Mouse (Mus musculus) megakaryocyte, embryonic 14.5 days (primary cell): ENCODE measurements around the gene Col25a1.

Experiments used
- FLI1 ChIP-seq: IDR thresholded peaks from 2 replicates; pipeline ENCODE4 v1.6.1; 2012; ENCODE audit warnings: low read length, inconsistent platforms, mixed read lengths
- GATA1 ChIP-seq: IDR thresholded peaks from 3 replicates; pipeline ENCODE4 v1.6.1; 2012; ENCODE audit warnings: mixed read lengths, low read length, inconsistent platforms, borderline replicate concordance

DNA sequence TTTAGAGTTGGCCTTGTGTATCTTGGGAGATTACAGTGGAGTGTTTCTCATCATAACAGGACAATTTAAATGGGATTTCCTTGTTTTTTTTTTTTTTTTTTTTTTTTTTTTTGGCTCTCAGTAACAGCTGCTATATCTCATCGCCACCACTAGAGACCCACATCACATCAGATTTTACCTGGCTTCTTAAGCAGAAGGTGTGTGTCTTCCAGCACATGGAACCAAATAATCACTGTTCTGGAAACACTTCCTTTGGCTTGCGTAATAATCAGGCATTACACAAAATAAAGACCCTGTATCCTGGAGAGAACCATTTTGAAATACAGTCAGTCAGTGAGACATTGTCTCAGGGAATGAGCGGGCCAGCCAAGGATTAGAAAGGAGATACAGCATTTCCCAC, 53.8 kb downstream of the Col25a1 start:
- no peak for TF ChIP-seq GATA1
- TF ChIP-seq FLI1 = no peak
